Mouse (Mus musculus) layer of hippocampus, adult 9-11 months (tissue): ENCODE measurements around the gene Mthfsd.

ENCODE experiments used
- DNase-seq: peaks from one replicate; pipeline ENCODE4 v3.0.0; 2022

Mthfsd gene

GRCm38 (mm10) chr8:121063649-121064048 is 44.5 kb downstream of the Mthfsd start:
- DNase-seq: peak; percentile 11

DNA sequence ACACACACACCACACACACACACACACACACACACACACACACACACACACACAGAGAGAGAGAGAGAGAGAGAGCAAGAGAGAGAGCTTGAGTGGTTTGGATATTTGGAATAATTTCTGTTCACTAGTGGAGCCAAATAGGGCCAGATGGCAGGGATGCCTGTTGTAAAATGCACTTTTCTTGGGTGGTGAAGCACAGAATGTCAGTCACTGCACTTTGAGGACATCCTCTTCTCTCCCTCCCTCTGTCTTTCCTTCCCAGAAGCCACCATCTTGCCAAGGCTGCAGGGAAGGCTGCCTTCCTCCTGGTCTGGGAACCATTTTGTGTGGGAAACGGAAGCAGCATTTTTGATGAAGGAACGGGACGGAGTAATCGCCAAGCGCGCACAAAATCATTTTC is 45.7 kb downstream of the Mthfsd start:
- DNase-seq: peak; percentile 44

DNA sequence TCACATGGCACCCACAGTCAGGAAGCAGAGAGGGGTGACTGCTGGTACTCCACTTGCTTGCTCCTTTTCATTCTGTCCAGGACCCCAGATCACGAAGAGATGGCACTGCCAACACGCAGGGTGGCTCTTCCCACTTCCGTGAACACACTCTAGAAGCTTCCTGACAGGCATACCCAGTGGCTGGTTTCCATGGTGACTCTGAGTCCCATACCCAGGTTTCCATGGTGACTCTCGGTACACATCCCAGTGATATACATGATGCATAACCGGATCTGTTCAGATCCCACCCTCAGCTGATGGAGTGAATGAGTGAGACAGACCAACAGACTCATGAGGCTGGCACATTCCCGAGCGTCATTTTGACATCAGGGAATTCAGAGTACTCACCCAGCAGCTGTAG is 49.1 kb downstream of the Mthfsd start:
- DNase-seq: peak; percentile 65

- DNase-seq: no peak
These were observed 50.1 kb downstream of the Mthfsd start for GRCm38 (mm10) chr8:121058081-121058480.

DNA sequence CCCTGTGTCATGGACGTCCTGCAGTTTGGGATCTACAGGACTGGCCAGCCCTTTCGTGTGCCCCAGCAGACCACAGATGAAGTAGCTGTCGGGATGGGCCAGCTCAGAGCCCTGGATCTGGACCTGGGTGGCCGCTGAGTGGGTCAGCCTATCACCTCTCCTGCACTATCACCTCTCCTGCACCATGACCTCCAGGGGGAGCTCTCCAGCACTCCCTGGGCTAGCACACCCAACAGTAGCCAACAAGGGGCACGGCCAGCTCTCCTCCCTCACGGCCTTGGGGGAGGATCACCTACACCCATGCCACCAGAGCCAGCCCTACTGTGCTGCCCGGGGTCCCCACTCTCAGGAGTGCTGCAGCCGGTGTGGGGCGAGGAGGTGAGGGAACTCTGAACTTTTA is 60.8 kb downstream of the Mthfsd start:
- no peak for DNase-seq

DNA sequence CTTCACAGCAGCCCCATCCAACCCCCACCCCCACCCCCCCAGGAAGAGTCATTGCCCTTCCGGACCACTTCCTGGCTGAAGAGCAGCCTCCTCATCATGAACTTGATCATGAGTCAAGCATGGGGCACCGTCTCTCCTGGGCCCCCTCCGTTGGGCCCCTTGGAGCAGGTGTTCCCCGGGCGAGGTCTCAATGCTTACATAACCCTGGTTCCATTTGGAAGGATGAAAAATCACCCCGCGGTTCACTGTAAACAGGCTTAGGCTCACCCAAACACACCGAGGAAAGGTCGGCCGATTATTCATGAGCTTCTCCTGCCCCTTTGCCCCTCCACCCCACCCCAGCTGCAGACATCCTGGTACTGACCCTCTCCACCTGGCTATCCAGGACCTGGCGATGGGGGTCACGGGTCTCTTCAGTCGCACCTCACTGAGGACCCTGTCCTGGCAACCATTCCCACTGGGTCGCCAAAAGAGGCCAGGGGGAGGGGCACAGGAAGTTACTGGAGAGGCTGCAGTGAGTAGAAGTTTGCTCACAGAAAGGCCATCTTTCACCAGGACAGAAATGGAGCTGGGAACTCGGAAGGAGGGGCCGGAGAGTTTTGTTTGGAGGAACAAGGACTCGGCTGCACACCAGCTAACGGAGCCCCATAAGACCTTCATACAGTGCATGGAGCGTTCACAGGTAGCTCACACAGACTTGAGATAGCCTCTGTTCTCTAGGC is 64.3 kb downstream of the Mthfsd start:
- DNase-seq: no peak
